10 mouse cellular contexts compared by ENCODE assay signal in the genomic region with DNA sequence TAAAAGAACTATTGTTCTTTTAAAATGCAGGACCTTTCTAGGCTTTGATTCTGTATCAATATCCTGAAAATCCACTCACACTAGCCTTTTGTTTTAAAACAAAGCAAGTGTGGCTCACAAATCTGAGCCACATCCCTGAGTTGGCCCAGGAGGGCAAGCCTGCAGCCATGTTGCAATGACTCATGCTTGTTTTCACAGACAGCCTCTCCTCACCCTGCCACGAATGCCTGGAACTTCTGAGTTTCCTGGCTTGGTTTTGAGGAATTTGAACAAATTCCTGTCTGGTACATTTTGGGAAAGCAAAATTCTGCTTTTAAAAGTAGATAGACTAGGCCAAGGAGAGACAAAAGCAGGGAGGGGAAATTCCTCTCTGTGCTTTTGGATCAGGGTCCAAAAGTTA.
DNase-seq lines count a peak whose midpoint lies in the region; TF ChIP-seq lines count a peak whose summit lies in the region.
"Had no signal": no experiment of that assay in that cellular context is flagged by ENCODE, and none has a peak within 500 bp of the region (broad histone marks: within the 10 kb centered on the region; RNA-seq: fewer than 3 reads in every experiment).

No protein-coding gene starts in this region.

- H3K4me3 ChIP-seq in layer of hippocampus, adult 2 months, result no peak overlapping the region

- peak overlapping the region; percentile 19; the same call in 1 of the 2 replicates for H3K27ac ChIP-seq in layer of hippocampus, adult 2 months

- TF ChIP-seq POLR2A in brain, embryonic 14.5 days (IDR thresholded peaks at IDR 0.05; ENCODE audit: borderline replicate concordance, extremely low read depth, insufficient read depth, insufficient read length, poor library complexity, severe bottlenecking), result no peak

- no peak for DNase-seq in layer of hippocampus, adult 2 months (ENCODE audit: low spot score in 2 of 2)
- DNase-seq in layer of hippocampus, postnatal 36 days, result no peak
- peak; percentile 37 for DNase-seq in brain, embryonic 14.5 days (ENCODE audit: low read depth)
- peak; percentile 51 for DNase-seq in gastrocnemius, postnatal 25 days
- peak; percentile 71 for DNase-seq in skeletal muscle tissue, adult 2 months (ENCODE audit: low read depth, low spot score)
- no peak for DNase-seq in kidney, adult 11 months
- no peak for DNase-seq in left cerebral cortex, adult 11 months (ENCODE audit: low spot score)
- DNase-seq in urinary bladder, postnatal 10 days (ENCODE audit: low spot score), result no peak
- DNase-seq: liver, postnatal 0 days; thymus, adult 18-20 months had no signal

- no peak for TF ChIP-seq CTCF in layer of hippocampus, adult 2 months (conservative IDR thresholded peaks at IDR 0.05)
- TF ChIP-seq CTCF in brain, embryonic 14.5 days (IDR thresholded peaks at IDR 0.05; ENCODE audit: borderline replicate concordance, extremely low read depth, insufficient read depth, insufficient read length), result no peak

Comparison
In these comparisons a context has a peak if more than half of its experiments do, and no peak if none do; other contexts are left out.
1. DNase-seq: peak in brain, embryonic 14.5 days (single experiment), gastrocnemius, postnatal 25 days (single experiment) and skeletal muscle tissue, adult 2 months (single experiment); none in layer of hippocampus, adult 2 months (0 of 2), layer of hippocampus, postnatal 36 days (0 of 2), kidney, adult 11 months (single experiment), left cerebral cortex, adult 11 months (single experiment) and urinary bladder, postnatal 10 days (single experiment).